Comparison of ENCODE assay signal across 8 mouse cellular contexts in genomic region chr15:82166240-82167100, GRCm38 (mm10). TPM values are rescaled to one million over a fixed set of nuclear protein-coding genes. Genes with fewer than 3 reads are reported as not detected.
A peak's percentile ranks its signal among the peaks of the same experiment; 100 is the strongest.
DNase-seq lines count a peak whose midpoint lies in the region; ATAC-seq and TF ChIP-seq lines count a peak whose summit lies in the region.

No protein-coding gene starts in this region.

- peaks cover 18% of the 10 kb centered on the region for H3K36me3 ChIP-seq in lung, embryonic 15.5 days
- peaks cover 23% of the 10 kb centered on the region for H3K36me3 ChIP-seq in embryonic facial prominence, embryonic 10.5 days (replicated peaks)
- H3K36me3 ChIP-seq in kidney, adult 2 months (ENCODE audit: control insufficient read depth, insufficient read depth, low read length) = no peaks in the 10 kb centered on the region

- H3K4me3 ChIP-seq in lung, embryonic 15.5 days = no peak overlapping the region
- H3K4me3 ChIP-seq in embryonic facial prominence, embryonic 10.5 days = no peak overlapping the region
- peak overlapping the region; percentile 1; the same call in 1 of the 2 replicates for H3K4me3 ChIP-seq in kidney, adult 2 months (ENCODE audit: insufficient read depth, low read depth, low read length)

- H3K27me3 ChIP-seq in lung, embryonic 15.5 days = no peaks in the 10 kb centered on the region
- no peaks in the 10 kb centered on the region for H3K27me3 ChIP-seq in embryonic facial prominence, embryonic 10.5 days (replicated peaks; ENCODE audit: low read depth, poor library complexity, severe bottlenecking)
- no peaks in the 10 kb centered on the region for H3K27me3 ChIP-seq in kidney, adult 2 months (replicated peaks; ENCODE audit: control insufficient read depth, insufficient read depth, low read length)

- H3K27ac ChIP-seq in lung, embryonic 15.5 days = peak overlapping the region; percentile 69
- peak overlapping the region; percentile 51 for H3K27ac ChIP-seq in embryonic facial prominence, embryonic 10.5 days (replicated peaks)
- H3K27ac ChIP-seq in kidney, adult 2 months (ENCODE audit: insufficient read depth, low read depth, low read length) = peak overlapping the region; percentile 96

- H3K4me2 ChIP-seq in lung, embryonic 15.5 days = peak overlapping the region; percentile 14; the same call in 1 of the 2 replicates

- 0 out of 2 replicates have a peak overlapping the region, but pooled peaks have one; percentile 8 for H3K9ac ChIP-seq in lung, embryonic 15.5 days

- no peak for DNase-seq in lung, postnatal 14 days
- DNase-seq in embryonic facial prominence, embryonic 10.5 days (ENCODE audit: low spot score) = no peak
- peak; percentile 63 for DNase-seq in kidney, adult 2 months
- DNase-seq in ovary, postnatal 36 days (ENCODE audit: low spot score) = no peak
- no peak for DNase-seq in left cerebral cortex, postnatal 36 days (ENCODE audit: low spot score in 2 of 2)
- no peak for DNase-seq in c-Kit-positive CD71-positive TER-119-positive erythroid progenitor cells, embryonic 14.5 days (ENCODE audit: low spot score)

- ATAC-seq in lung, embryonic 15.5 days (ENCODE audit: borderline replicate concordance, extremely low read depth, low FRiP score, low TSS enrichment) = no peak
- peak; percentile 55 for ATAC-seq in megakaryocyte-erythroid progenitor cell, adult 5-6 weeks (replicated peaks; ENCODE audit: low FRiP score, low TSS enrichment, poor library complexity, severe bottlenecking)

- TF ChIP-seq POLR2A in kidney, adult 2 months (IDR thresholded peaks at IDR 0.05; ENCODE audit: low read depth, low read length) = no peak

- 42% methylated on average over 22 of the region's 22 CpGs for WGBS in lung, embryonic 15.5 days
- WGBS in embryonic facial prominence, embryonic 10.5 days = 70% methylated on average over 22 of the region's 22 CpGs
- WGBS in kidney, adult 2 months = 27% methylated on average over 22 of the region's 22 CpGs

- H3K9me3 ChIP-seq in lung, embryonic 15.5 days = no peaks in the 10 kb centered on the region
- no peaks in the 10 kb centered on the region for H3K9me3 ChIP-seq in embryonic facial prominence, embryonic 10.5 days

- TF ChIP-seq CTCF in kidney, adult 2 months (conservative IDR thresholded peaks at IDR 0.05; ENCODE audit: insufficient read depth, insufficient read length, low read depth, low read length) = no peak

- intact Hi-C loops in left cerebral cortex, postnatal 36 days (cut with DNase I) = no loop called here

- peaks cover 45% of the 10 kb centered on the region for H3K4me1 ChIP-seq in lung, embryonic 15.5 days
- H3K4me1 ChIP-seq in embryonic facial prominence, embryonic 10.5 days = peaks cover 51% of the 10 kb centered on the region
- H3K4me1 ChIP-seq in kidney, adult 2 months (ENCODE audit: control insufficient read depth, insufficient read depth, low read length) = peaks cover 40% of the 10 kb centered on the region

RNA-seq across cellular contexts. Expression of gene Srebf2, which starts 19.5 kb away (rescaled TPM):
- 126 and 132 TPM in 2 replicates for polyA plus RNA-seq in lung, embryonic 15.5 days (2015; fragmentation: Nextera tagmentation; extraction: Ambion mirVana)
- polyA plus RNA-seq in embryonic facial prominence, embryonic 10.5 days (2016; fragmentation: Nextera tagmentation; extraction: Ambion mirVana) = 172 and 192 TPM in 2 replicates
- 102 and 118 TPM in 2 replicates for polyA plus RNA-seq in kidney, adult 2 months (2012; rRNA removed)
- total RNA-seq in megakaryocyte-erythroid progenitor cell, adult 5-6 weeks (2014; fragmentation: Nextera tagmentation) = 41.0 and 43.3 TPM in 2 replicates
- total RNA-seq in megakaryocyte-erythroid progenitor cell, adult 5-6 weeks (2017) = 24.7 and 26.0 TPM in 2 replicates
- total RNA-seq in left cerebral cortex, postnatal 36 days (2021) = 100 to 1,000 TPM; 183 to 198 TPM

RNA-seq across cellular contexts. Expression of gene Ccdc134, which starts 38.7 kb away (rescaled TPM):
- polyA plus RNA-seq in lung, embryonic 15.5 days (2015; fragmentation: Nextera tagmentation; extraction: Ambion mirVana) = 19.4 and 20.9 TPM in 2 replicates
- 23.4 and 24.2 TPM in 2 replicates for polyA plus RNA-seq in embryonic facial prominence, embryonic 10.5 days (2016; fragmentation: Nextera tagmentation; extraction: Ambion mirVana)
- 6.9 and 7.5 TPM in 2 replicates for polyA plus RNA-seq in kidney, adult 2 months (2012; rRNA removed)
- 14.3 and 17.4 TPM in 2 replicates for total RNA-seq in megakaryocyte-erythroid progenitor cell, adult 5-6 weeks (2014; fragmentation: Nextera tagmentation)
- 11.8 and 17.4 TPM in 2 replicates for total RNA-seq in megakaryocyte-erythroid progenitor cell, adult 5-6 weeks (2017)
- total RNA-seq in left cerebral cortex, postnatal 36 days (2021) = 10 to 100 TPM in 1 of 2 experiments, 1 to 10 TPM in 1; 9.5 to 14.2 TPM

RNA-seq across cellular contexts. Expression of gene Shisa8, which starts 46.1 kb away (rescaled TPM):
- polyA plus RNA-seq in lung, embryonic 15.5 days (2015; fragmentation: Nextera tagmentation; extraction: Ambion mirVana) = 1.1 and 1.3 TPM in 2 replicates
- polyA plus RNA-seq in embryonic facial prominence, embryonic 10.5 days (2016; fragmentation: Nextera tagmentation; extraction: Ambion mirVana) = 0.35 and 0.38 TPM in 2 replicates
- polyA plus RNA-seq in kidney, adult 2 months (2012; rRNA removed) = 0.08 and 0.09 TPM in 2 replicates
- total RNA-seq in megakaryocyte-erythroid progenitor cell, adult 5-6 weeks (2014; fragmentation: Nextera tagmentation) = not detected in 2 replicates
- not detected in 2 replicates for total RNA-seq in megakaryocyte-erythroid progenitor cell, adult 5-6 weeks (2017)
- total RNA-seq in left cerebral cortex, postnatal 36 days (2021) = 1 to 10 TPM; 3.6 to 4.7 TPM

RNA-seq across cellular contexts. Expression of gene Tnfrsf13c, which starts 57.7 kb away (rescaled TPM):
- 0.12 TPM in 1 of 2 replicates, not detected in the other for polyA plus RNA-seq in lung, embryonic 15.5 days (2015; fragmentation: Nextera tagmentation; extraction: Ambion mirVana)
- polyA plus RNA-seq in embryonic facial prominence, embryonic 10.5 days (2016; fragmentation: Nextera tagmentation; extraction: Ambion mirVana) = 0.10 and 0.75 TPM in 2 replicates
- 0.24 and 3.5 TPM in 2 replicates for polyA plus RNA-seq in kidney, adult 2 months (2012; rRNA removed)
- total RNA-seq in megakaryocyte-erythroid progenitor cell, adult 5-6 weeks (2014; fragmentation: Nextera tagmentation) = 0.49 and 1.2 TPM in 2 replicates
- total RNA-seq in megakaryocyte-erythroid progenitor cell, adult 5-6 weeks (2017) = 0.46 and 0.75 TPM in 2 replicates
- 1 to 10 TPM in 1 of 2 experiments, under 1 TPM in 1; 0.22 to 1.1 TPM for total RNA-seq in left cerebral cortex, postnatal 36 days (2021)
